Mouse (Mus musculus): ENCODE measurements around the gene Olfr541. TPM values are rescaled to one million over a fixed set of nuclear protein-coding genes. Genes with fewer than 3 reads are reported as not detected.

The Olfr541 gene
- polyA plus RNA-seq, 1 experiment = not detected

- H3K4me1 ChIP-seq (ENCODE audit: control insufficient read depth, insufficient read depth, low read length) = no peaks in the 10 kb centered on the region
- no peak overlapping the region for H3K4me3 ChIP-seq (replicated peaks; ENCODE audit: insufficient read depth, low read depth, low read length)
- 70% methylated on average over 7 of the region's 7 CpGs for WGBS
- no peak overlapping the region for H3K27ac ChIP-seq (ENCODE audit: insufficient read depth, low read length)
- TF ChIP-seq CTCF (IDR thresholded peaks at IDR 0.05; ENCODE audit: borderline replicate concordance, insufficient read depth, low read depth, low read length) = no peak
- TF ChIP-seq POLR2A (IDR thresholded peaks at IDR 0.05; ENCODE audit: borderline replicate concordance, insufficient read depth, low read length) = no peak
- no peaks in the 10 kb centered on the region for H3K27me3 ChIP-seq (ENCODE audit: control insufficient read depth, insufficient read depth, low read length)
- no peak for DNase-seq
These were observed 20.3 kb downstream of the Olfr541 start for GRCm38 (mm10) chr7:140717155-140718055.

- Histone ChIP-seq H3K27me3 (ENCODE audit: control insufficient read depth, insufficient read depth, low read length) (no peaks in the 10 kb centered on the region), H3K27ac (ENCODE audit: insufficient read depth, low read length) (no peak overlapping the region), H3K4me1 (ENCODE audit: control insufficient read depth, insufficient read depth, low read length) (no peaks in the 10 kb centered on the region), H3K4me3 (replicated peaks; ENCODE audit: insufficient read depth, low read depth, low read length) (no peak overlapping the region)
- WGBS = 74% methylated on average over 6 of the region's 6 CpGs
- TF ChIP-seq CTCF (IDR thresholded peaks at IDR 0.05; ENCODE audit: borderline replicate concordance, insufficient read depth, low read depth, low read length) (no peak), POLR2A (IDR thresholded peaks at IDR 0.05; ENCODE audit: borderline replicate concordance, insufficient read depth, low read length) (no peak)
- DNase-seq = no peak
These were observed 24.0 kb downstream of the Olfr541 start for GRCm38 (mm10) chr7:140721095-140721494.

GRCm38 (mm10) chr7:140725558-140725957 lies 28.5 kb downstream of the Olfr541 start:
- H3K4me1 ChIP-seq (ENCODE audit: control insufficient read depth, insufficient read depth, low read length) = no peaks in the 10 kb centered on the region
- DNase-seq = no peak
- no peaks in the 10 kb centered on the region for H3K27me3 ChIP-seq (ENCODE audit: control insufficient read depth, insufficient read depth, low read length)
- H3K4me3 ChIP-seq (replicated peaks; ENCODE audit: insufficient read depth, low read depth, low read length) = no peak overlapping the region
- no peak for TF ChIP-seq POLR2A (IDR thresholded peaks at IDR 0.05; ENCODE audit: borderline replicate concordance, insufficient read depth, low read length)
- no peak for TF ChIP-seq CTCF (IDR thresholded peaks at IDR 0.05; ENCODE audit: borderline replicate concordance, insufficient read depth, low read depth, low read length)
- H3K27ac ChIP-seq (ENCODE audit: insufficient read depth, low read length) = no peak overlapping the region

DNA sequence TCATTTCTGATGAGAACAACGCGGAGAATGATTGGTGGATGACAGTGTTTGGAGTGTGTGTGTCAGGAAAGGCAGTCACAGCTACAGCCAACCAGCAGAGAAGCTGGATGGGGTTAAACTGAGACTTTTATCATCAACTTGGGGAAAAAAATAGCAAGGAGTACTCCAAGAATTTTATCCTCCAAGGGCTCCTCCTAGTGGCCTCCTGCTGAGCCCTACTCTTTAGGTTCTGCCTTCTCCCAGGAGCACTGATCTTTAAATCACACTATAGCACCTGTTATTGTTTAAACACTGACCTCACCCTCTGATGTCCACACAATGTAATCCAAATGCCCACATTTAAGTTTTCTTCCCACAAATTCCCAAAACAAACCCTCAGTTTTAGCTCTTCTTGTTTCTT lies 36.1 kb downstream of the Olfr541 start:
- DNase-seq = no peak
- TF ChIP-seq POLR2A (IDR thresholded peaks at IDR 0.05; ENCODE audit: borderline replicate concordance, insufficient read depth, low read length) = no peak
- no peak for TF ChIP-seq CTCF (IDR thresholded peaks at IDR 0.05; ENCODE audit: borderline replicate concordance, insufficient read depth, low read depth, low read length)
- Histone ChIP-seq H3K4me3 (replicated peaks; ENCODE audit: insufficient read depth, low read depth, low read length) (no peak overlapping the region), H3K27ac (ENCODE audit: insufficient read depth, low read length) (no peak overlapping the region), H3K4me1 (ENCODE audit: control insufficient read depth, insufficient read depth, low read length) (no peaks in the 10 kb centered on the region), H3K27me3 (ENCODE audit: control insufficient read depth, insufficient read depth, low read length) (no peaks in the 10 kb centered on the region)
- 67% methylated on average over 2 of the region's 2 CpGs for WGBS

DNA sequence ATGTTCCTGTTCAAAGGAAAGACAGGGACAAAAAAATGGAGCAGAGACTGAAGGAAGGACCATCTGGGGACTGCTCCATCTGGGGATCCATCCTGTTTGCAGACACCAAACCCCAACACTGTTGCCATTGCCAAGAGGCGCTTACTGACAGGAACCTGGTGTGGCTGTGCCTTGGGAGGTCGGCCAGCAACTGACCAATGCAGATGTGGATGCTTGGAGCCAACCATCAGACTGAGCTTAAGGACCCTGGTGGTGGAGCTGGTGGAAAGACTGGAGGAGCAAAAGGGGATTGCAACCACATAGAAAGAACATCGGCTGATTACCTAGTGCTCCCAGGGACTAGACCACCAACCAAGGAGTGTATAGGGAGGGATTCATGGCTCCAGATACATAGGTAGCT lies 50.3 kb downstream of the Olfr541 start:
- no peak for DNase-seq
- no peak overlapping the region for H3K27ac ChIP-seq (ENCODE audit: insufficient read depth, low read length)
- 78% methylated on average over 3 of the region's 3 CpGs for WGBS
- H3K4me3 ChIP-seq (replicated peaks; ENCODE audit: insufficient read depth, low read depth, low read length) = no peak overlapping the region
- no peaks in the 10 kb centered on the region for H3K27me3 ChIP-seq (ENCODE audit: control insufficient read depth, insufficient read depth, low read length)
- no peak for TF ChIP-seq POLR2A (IDR thresholded peaks at IDR 0.05; ENCODE audit: borderline replicate concordance, insufficient read depth, low read length)
- no peak for TF ChIP-seq CTCF (IDR thresholded peaks at IDR 0.05; ENCODE audit: borderline replicate concordance, insufficient read depth, low read depth, low read length)
- no peaks in the 10 kb centered on the region for H3K4me1 ChIP-seq (ENCODE audit: control insufficient read depth, insufficient read depth, low read length)

DNA sequence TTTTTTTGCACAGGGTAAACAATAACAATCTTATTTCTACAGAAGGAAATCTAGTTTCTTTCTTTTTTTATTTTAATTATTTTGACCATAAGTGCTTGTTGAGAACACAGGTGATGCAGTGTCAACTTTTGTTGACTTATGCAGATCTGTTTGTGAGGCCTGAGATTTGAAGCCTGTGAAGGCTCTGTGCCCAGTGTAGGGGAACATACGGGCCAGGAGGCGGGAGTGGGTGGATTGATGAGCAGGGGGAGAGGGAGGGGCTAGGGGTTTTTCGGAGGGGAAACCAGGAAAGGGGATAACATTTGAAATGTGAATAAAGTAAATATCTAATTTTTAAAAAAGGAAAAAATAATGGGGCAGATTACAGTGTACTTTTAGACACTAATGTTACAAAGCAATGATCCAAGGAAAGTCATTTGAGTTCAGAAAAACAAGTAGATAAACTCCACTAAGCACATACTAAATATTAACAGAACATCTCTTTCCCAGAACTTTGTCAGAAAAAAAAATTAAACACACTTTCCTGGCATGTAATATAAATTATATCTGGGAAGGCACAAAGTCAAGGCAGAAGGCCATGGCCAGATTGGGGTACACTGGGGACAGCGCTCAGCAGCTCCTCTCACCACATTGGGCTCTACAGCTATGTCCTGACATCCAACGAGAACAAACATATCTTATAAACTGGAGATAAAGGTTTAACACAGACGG lies 51.2 kb downstream of the Olfr541 start:
- no peaks in the 10 kb centered on the region for H3K27me3 ChIP-seq (ENCODE audit: control insufficient read depth, insufficient read depth, low read length)
- no peak for TF ChIP-seq CTCF (IDR thresholded peaks at IDR 0.05; ENCODE audit: borderline replicate concordance, insufficient read depth, low read depth, low read length)
- no peak for TF ChIP-seq POLR2A (IDR thresholded peaks at IDR 0.05; ENCODE audit: borderline replicate concordance, insufficient read depth, low read length)
- no peak for DNase-seq
- H3K4me3 ChIP-seq (replicated peaks; ENCODE audit: insufficient read depth, low read depth, low read length) = no peak overlapping the region
- H3K27ac ChIP-seq (ENCODE audit: insufficient read depth, low read length) = no peak overlapping the region
- 70% methylated on average over 6 of the region's 6 CpGs for WGBS
- no peaks in the 10 kb centered on the region for H3K4me1 ChIP-seq (ENCODE audit: control insufficient read depth, insufficient read depth, low read length)

- Histone ChIP-seq H3K4me1 (ENCODE audit: control insufficient read depth, insufficient read depth, low read length) (no peaks in the 10 kb centered on the region), H3K27me3 (ENCODE audit: control insufficient read depth, insufficient read depth, low read length) (no peaks in the 10 kb centered on the region), H3K27ac (ENCODE audit: insufficient read depth, low read length) (no peak overlapping the region), H3K4me3 (replicated peaks; ENCODE audit: insufficient read depth, low read depth, low read length) (no peak overlapping the region)
- 81% methylated on average over 3 of the region's 3 CpGs for WGBS
- DNase-seq = no peak
- TF ChIP-seq CTCF (IDR thresholded peaks at IDR 0.05; ENCODE audit: borderline replicate concordance, insufficient read depth, low read depth, low read length) = no peak
- TF ChIP-seq POLR2A (IDR thresholded peaks at IDR 0.05; ENCODE audit: borderline replicate concordance, insufficient read depth, low read length) = no peak
These were observed 51.7 kb downstream of the Olfr541 start for GRCm38 (mm10) chr7:140748827-140749160.

DNA sequence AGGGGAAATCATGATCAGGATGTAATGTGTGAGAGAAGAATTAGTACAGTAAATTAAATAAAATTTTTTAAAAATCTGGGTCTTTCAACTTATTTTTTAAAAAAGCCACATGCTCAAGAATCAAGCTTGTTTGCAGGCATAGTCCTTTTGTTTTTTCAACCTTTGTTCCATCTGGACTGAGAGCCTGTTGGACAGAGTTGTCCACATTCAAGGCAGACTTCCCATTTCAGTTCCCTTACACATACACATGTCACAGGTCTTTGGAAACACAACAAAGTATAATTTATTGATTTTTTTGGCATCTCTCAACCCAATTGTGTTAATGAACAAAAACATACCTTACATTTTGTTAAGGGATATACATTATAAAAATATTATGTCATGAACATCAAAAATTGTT lies 57.5 kb downstream of the Olfr541 start:
- TF ChIP-seq POLR2A (IDR thresholded peaks at IDR 0.05; ENCODE audit: borderline replicate concordance, insufficient read depth, low read length) (no peak), CTCF (IDR thresholded peaks at IDR 0.05; ENCODE audit: borderline replicate concordance, insufficient read depth, low read depth, low read length) (no peak)
- Histone ChIP-seq H3K27me3 (ENCODE audit: control insufficient read depth, insufficient read depth, low read length) (no peaks in the 10 kb centered on the region), H3K4me3 (replicated peaks; ENCODE audit: insufficient read depth, low read depth, low read length) (no peak overlapping the region), H3K27ac (ENCODE audit: insufficient read depth, low read length) (no peak overlapping the region), H3K4me1 (ENCODE audit: control insufficient read depth, insufficient read depth, low read length) (no peaks in the 10 kb centered on the region)
- no peak for DNase-seq

Other genes starting within 250 kb of the Olfr541 start
- gene Olfr533, start 233.9 kb upstream of the Olfr541 start, polyA plus RNA-seq (2012; rRNA removed) = not detected in 2 replicates
- gene Olfr535, start 213.1 kb upstream of the Olfr541 start, polyA plus RNA-seq (2012; rRNA removed) = not detected in 2 replicates
- not detected in 2 replicates for gene Olfr536, start 189.9 kb upstream of the Olfr541 start, polyA plus RNA-seq (2012; rRNA removed)
- gene Olfr538, start 129.4 kb upstream of the Olfr541 start, polyA plus RNA-seq (2012; rRNA removed) = not detected in 2 replicates
- gene Olfr46, start 96.0 kb upstream of the Olfr541 start, polyA plus RNA-seq (2012; rRNA removed) = not detected in 2 replicates
- not detected in 2 replicates for gene Olfr61, start 68.3 kb upstream of the Olfr541 start, polyA plus RNA-seq (2012; rRNA removed)
- gene Olfr53, start 50.8 kb upstream of the Olfr541 start, polyA plus RNA-seq (2012; rRNA removed) = not detected in 2 replicates
- gene Olfr539, start 37.3 kb upstream of the Olfr541 start, polyA plus RNA-seq (2012; rRNA removed) = not detected in 2 replicates
- gene Olfr45, start 15.3 kb upstream of the Olfr541 start, polyA plus RNA-seq (2012; rRNA removed) = not detected in 2 replicates
- gene Cyp2e1, start 66.5 kb downstream of the Olfr541 start, polyA plus RNA-seq (2012; rRNA removed) = 0.18 and 0.25 TPM in 2 replicates
- 0.11 and 0.79 TPM in 2 replicates for gene Syce1, start 90.6 kb downstream of the Olfr541 start, polyA plus RNA-seq (2012; rRNA removed)
- 13.2 and 14.5 TPM in 2 replicates for gene Zfp941, start 124.9 kb downstream of the Olfr541 start, polyA plus RNA-seq (2012; rRNA removed)
- gene Urah, start 137.8 kb downstream of the Olfr541 start, polyA plus RNA-seq (2012; rRNA removed) = 0.38 and 0.62 TPM in 2 replicates
- not detected in 2 replicates for gene Scgb1c1, start 148.3 kb downstream of the Olfr541 start, polyA plus RNA-seq (2012; rRNA removed)
- gene Odf3, start 150.5 kb downstream of the Olfr541 start, polyA plus RNA-seq (2012; rRNA removed) = 0.13 TPM in 1 of 2 replicates, not detected in the other
- gene Gm45785, start 159.1 kb downstream of the Olfr541 start, polyA plus RNA-seq (2012; rRNA removed) = 0.15 and 0.25 TPM in 2 replicates
- 71.1 and 74.7 TPM in 2 replicates for gene Ric8a, start 159.7 kb downstream of the Olfr541 start, polyA plus RNA-seq (2012; rRNA removed)
- 30.8 TPM in 2 replicates for gene Bet1l, start 160.3 kb downstream of the Olfr541 start, polyA plus RNA-seq (2012; rRNA removed)
- 107 and 109 TPM in 2 replicates for gene Psmd13, start 184.7 kb downstream of the Olfr541 start, polyA plus RNA-seq (2012; rRNA removed)
- gene Sirt3, start 185.0 kb downstream of the Olfr541 start, polyA plus RNA-seq (2012; rRNA removed) = 93.6 and 99.4 TPM in 2 replicates
- 4.9 and 7.9 TPM in 2 replicates for gene Cox8b, start 203.2 kb downstream of the Olfr541 start, polyA plus RNA-seq (2012; rRNA removed)
- gene Nlrp6, start 223.6 kb downstream of the Olfr541 start, polyA plus RNA-seq (2012; rRNA removed) = 0.18 and 0.54 TPM in 2 replicates
- gene Pgghg, start 244.1 kb downstream of the Olfr541 start, polyA plus RNA-seq (2012; rRNA removed) = 5.6 and 6.6 TPM in 2 replicates

Data from cerebellum, adult 2 months (tissue).